Mouse (Mus musculus) liver, embryonic 14.5 days (tissue): ENCODE measurements at regions not wholly inside any gene's neighbourhood (a gene's known extent, or its start where the extent isn't known, plus 50 kb on each side); places are given as distances from the start of the nearest gene placed in this dataset.

Source experiments
- ATAC-seq: fragments of 200-750 bp; cut with Nextera tagmentation; 2 replicates; pipeline ENCODE4 v1.8.0; 2017; ENCODE audit warnings: moderate number of reproducible peaks, mild to moderate bottlenecking, moderate library complexity; ENCODE audit not compliant: insufficient read depth
- DNase-seq, 3 experiments: peaks; one replicate each; pipeline ENCODE4 v3.0.0-alpha.2; 2012 to 2013; ENCODE audit warnings: low read depth in 3 of 3, low spot score in 3 of 3
- H3K27ac ChIP-seq: fragments of 300-500 bp; sonication (generic); 2 replicates; pipeline ENCODE4 v1.5.1; 2014; ENCODE audit warnings: moderate library complexity, mild to moderate bottlenecking, control low read depth, inconsistent platforms
- H3K27me3 ChIP-seq: fragments of 300-500 bp; sonication (generic); 2 replicates; pipeline ENCODE4 v1.6.1; 2014; ENCODE audit warnings: mild to moderate bottlenecking, low read length, moderate library complexity; ENCODE audit not compliant: control insufficient read depth, insufficient read depth
- H3K36me3 ChIP-seq: fragments of 300-500 bp; sonication (generic); replicated peaks from 2 replicates; pipeline ENCODE4 v1.6.1; 2014; ENCODE audit warnings: low read depth; ENCODE audit not compliant: control insufficient read depth, insufficient read depth
- H3K4me1 ChIP-seq, 2 experiments: fragments of 200-500 bp in 1 of 2; fragments of 300-500 bp in 1 of 2; sonication (generic) in 1 of 2; replicated peaks; 2 replicates each; pipeline ENCODE4 v1.6.1; 2012 to 2014; ENCODE audit warnings: antibody characterized with exemption in 1 of 2, inconsistent platforms in 1 of 2, low read length in 1 of 2; ENCODE audit not compliant: control insufficient read depth in 2 of 2, insufficient read depth in 2 of 2
- H3K4me2 ChIP-seq: fragments of 300-500 bp; sonication (generic); 2 replicates; pipeline ENCODE4 v1.6.1; 2014; ENCODE audit warnings: low read depth, mild to moderate bottlenecking, control low read depth, moderate library complexity
- H3K4me3 ChIP-seq, 2 experiments: fragments of 200-500 bp in 1 of 2; fragments of 300-500 bp in 1 of 2; sonication (generic) in 1 of 2; 2 replicates each; pipeline ENCODE4 v1.5.1; 2012 to 2014; ENCODE audit warnings: low read depth in 2 of 2, low read length in 2 of 2, mild to moderate bottlenecking in 2 of 2, control low read depth in 1 of 2, inconsistent platforms in 1 of 2, moderate library complexity in 1 of 2; ENCODE audit not compliant: insufficient read depth in 1 of 2
- H3K9ac ChIP-seq: fragments of 300-500 bp; sonication (generic); replicated peaks from 2 replicates; pipeline ENCODE4 v1.6.1; 2014; ENCODE audit warnings: mild to moderate bottlenecking, control low read depth, moderate library complexity
- H3K9me3 ChIP-seq: fragments of 300-500 bp; sonication (generic); 2 replicates; pipeline ENCODE4 v1.6.1; 2016; ENCODE audit warnings: low read length, mixed read lengths; ENCODE audit not compliant: control insufficient read depth
- CTCF ChIP-seq: IDR thresholded peaks from 2 replicates; pipeline ENCODE4 v1.5.1; 2016; ENCODE audit warnings: antibody characterized with exemption, low read depth, control low read depth
- EP300 ChIP-seq: IDR thresholded peaks from 2 replicates; pipeline ENCODE4 v1.6.1; 2016; ENCODE audit warnings: antibody characterized with exemption, low read depth
- WGBS: fragments of 180-500 bp; shearing (Covaris S2); extraction: QIAGEN DNeasy Blood & Tissue Kit; methylation state at CpG from one replicate; pipeline ENCODE4 v1.1.7; 2014; ENCODE audit not compliant: insufficient replicate concordance; 5-methylcytosine and 5-hydroxymethylcytosine counted together

DNA sequence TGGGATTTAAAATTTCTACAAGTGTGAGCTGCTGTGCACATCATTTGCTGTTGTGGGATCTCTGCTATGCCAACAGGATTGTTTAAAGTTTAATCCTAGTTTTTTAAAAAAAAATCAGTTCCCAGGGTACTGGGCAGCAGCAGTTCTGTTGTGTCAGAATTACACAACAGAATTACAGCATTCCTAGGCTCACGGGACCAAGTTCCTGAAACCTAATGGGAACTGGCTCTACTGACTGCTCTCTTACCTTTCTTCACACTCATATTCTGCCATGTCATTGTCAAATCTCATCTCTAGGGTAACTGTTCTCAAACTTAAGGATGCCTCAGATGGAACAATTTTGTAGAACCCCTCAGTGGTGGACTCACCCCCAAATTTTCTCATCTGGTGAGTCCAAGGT, 73.0 kb downstream of the Pttg1 start:
- H3K9ac ChIP-seq, result no peak overlapping the region
- no peak overlapping the region for H3K27ac ChIP-seq
- no peak for DNase-seq
- no peaks in the 10 kb centered on the region for H3K4me1 ChIP-seq
- ATAC-seq, result no peak
- no peaks in the 10 kb centered on the region for H3K27me3 ChIP-seq
- no peaks in the 10 kb centered on the region for H3K9me3 ChIP-seq
- H3K36me3 ChIP-seq, result no peaks in the 10 kb centered on the region
- TF ChIP-seq EP300 (no peak), CTCF (no peak)
- 41% methylated on average over 1 of the region's 1 CpGs for WGBS
- H3K4me2 ChIP-seq, result no peak overlapping the region
- H3K4me3 ChIP-seq, result no peak overlapping the region

DNA sequence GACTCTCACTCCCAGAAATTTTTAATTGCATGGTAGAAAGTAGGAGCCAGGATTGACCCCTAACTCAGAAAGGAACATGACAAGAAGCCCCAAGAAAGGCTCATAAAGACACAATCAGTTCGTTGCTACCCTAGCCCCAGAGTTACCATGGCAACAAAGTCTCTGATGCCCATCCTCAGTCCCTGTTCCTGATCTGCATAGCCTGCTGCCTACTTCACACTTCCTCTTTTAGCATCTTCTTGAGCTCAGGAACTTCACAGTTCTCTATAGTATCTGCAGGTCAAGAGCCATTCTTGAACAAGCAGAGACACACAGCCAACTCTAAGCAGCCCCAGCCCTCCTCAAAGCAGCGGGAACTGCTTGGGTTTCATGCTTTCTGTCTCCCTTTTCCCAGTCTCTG, 74.2 kb downstream of the Pttg1 start:
- no peak for ATAC-seq
- H3K36me3 ChIP-seq, result no peaks in the 10 kb centered on the region
- H3K9me3 ChIP-seq, result no peaks in the 10 kb centered on the region
- H3K4me1 ChIP-seq, result no peaks in the 10 kb centered on the region
- WGBS, result 33% methylated on average over 2 of the region's 2 CpGs
- no peak overlapping the region for H3K27ac ChIP-seq
- no peaks in the 10 kb centered on the region for H3K27me3 ChIP-seq
- H3K4me2 ChIP-seq, result no peak overlapping the region
- no peak for DNase-seq
- TF ChIP-seq EP300 (no peak), CTCF (no peak)
- H3K9ac ChIP-seq, result no peak overlapping the region
- H3K4me3 ChIP-seq, result no peak overlapping the region

DNA sequence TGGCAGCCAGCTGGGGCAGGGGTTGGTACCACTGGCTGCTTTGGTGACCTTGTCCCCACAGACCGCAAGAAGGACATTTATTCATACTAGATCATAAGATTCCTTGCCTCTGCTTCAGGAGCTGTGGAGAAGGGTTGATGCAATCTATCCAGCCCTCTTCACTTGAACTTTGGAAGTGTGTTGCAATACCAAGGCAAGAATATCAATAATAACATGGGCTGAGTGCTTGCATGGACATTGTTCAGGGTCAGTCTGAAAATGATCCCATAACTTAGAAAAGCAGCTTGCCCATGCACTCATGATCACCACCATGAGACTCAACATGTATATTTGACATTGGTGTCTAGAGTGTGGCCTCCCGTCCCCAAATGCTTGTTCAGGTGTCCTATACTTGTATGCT, 74.7 kb downstream of the Pttg1 start:
- DNase-seq, result no peak
- ATAC-seq, result no peak
- TF ChIP-seq EP300 (no peak), CTCF (no peak)
- Histone ChIP-seq H3K4me3 (no peak overlapping the region), H3K4me2 (no peak overlapping the region), H3K36me3 (no peaks in the 10 kb centered on the region), H3K27ac (no peak overlapping the region), H3K4me1 (no peaks in the 10 kb centered on the region), H3K9me3 (no peaks in the 10 kb centered on the region), H3K9ac (no peak overlapping the region), H3K27me3 (no peaks in the 10 kb centered on the region)
- WGBS, result 56% methylated on average over 2 of the region's 2 CpGs

DNA sequence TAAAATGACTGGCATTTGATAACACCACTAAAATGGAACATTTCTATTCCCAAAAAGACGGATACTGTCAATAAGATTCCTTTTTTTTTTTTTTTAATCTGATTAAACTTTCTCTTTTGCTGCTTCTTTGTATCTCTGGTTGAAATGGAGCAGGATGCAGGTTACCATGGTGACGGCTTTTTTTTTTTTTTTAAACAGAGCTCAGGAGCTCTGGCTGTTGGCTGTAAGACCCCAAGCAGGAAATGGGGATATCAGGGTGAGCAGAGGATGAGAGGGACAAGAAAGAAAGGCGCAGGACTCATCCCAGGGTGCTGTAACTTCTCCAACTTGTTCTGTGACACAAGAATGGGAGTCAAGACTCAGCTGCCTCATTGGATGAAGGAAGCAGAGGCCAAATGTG, 75.8 kb downstream of the Pttg1 start:
- no peak overlapping the region for H3K9ac ChIP-seq

DNA sequence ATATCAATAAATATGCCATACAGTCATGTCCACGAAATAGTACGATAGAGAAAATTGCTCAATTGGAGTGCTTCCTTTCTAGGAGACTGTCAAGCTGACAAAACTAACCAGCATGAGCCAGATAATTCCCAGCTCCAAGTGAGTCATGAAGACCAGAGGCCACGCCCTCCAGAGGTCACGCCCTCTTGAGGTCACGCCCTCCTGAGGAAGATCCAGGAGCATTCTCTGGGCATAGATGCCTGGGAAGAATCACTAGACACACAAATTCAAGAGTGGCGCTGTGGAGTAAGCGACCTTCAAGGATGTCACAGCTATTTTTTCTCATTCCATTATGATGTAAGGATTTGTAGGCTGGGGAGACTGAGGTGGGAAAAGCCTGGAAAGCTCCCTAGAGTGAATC, 76.5 kb downstream of the Pttg1 start:
- Histone ChIP-seq H3K36me3 (no peaks in the 10 kb centered on the region), H3K4me1 (no peaks in the 10 kb centered on the region), H3K4me2 (no peak overlapping the region), H3K4me3 (no peak overlapping the region), H3K9ac (no peak overlapping the region), H3K27ac (no peak overlapping the region), H3K9me3 (no peaks in the 10 kb centered on the region), H3K27me3 (no peaks in the 10 kb centered on the region)
- ATAC-seq (no peak), DNase-seq (no peak)
- TF ChIP-seq CTCF (no peak), EP300 (no peak)
- WGBS, result 44% methylated on average over 7 of the region's 7 CpGs

More for the DNA sequence above, 75.8 kb downstream of the Pttg1 start:
- no peaks in the 10 kb centered on the region for H3K36me3 ChIP-seq
- ATAC-seq (no peak), DNase-seq (no peak)
- 47% methylated on average over 3 of the region's 3 CpGs for WGBS
- H3K9me3 ChIP-seq, result no peaks in the 10 kb centered on the region
- no peak overlapping the region for H3K4me2 ChIP-seq
- TF ChIP-seq EP300 (no peak), CTCF (no peak)
- H3K27me3 ChIP-seq, result no peaks in the 10 kb centered on the region
- no peak overlapping the region for H3K27ac ChIP-seq
- H3K4me1 ChIP-seq, result no peaks in the 10 kb centered on the region
- H3K4me3 ChIP-seq, result no peak overlapping the region

DNA sequence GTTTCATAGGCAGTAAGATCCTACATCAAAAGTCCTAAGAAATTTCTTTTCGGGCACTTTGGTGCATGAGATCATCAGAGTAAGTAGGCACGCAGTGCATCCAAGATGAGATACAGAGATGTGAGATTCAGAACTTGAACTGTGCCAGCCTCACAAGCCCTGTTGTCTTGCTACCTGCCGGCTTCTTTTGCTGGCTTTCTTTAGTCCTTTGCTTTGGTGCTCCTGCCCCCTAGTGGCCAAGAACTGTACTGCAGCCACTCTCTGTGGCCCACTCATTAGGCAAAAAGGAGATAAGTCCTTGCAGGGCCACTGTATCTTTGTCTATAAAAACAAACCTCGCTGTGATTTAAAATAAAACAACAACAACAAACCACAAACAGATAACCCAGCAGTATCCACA, 77.5 kb downstream of the Pttg1 start:
- no peaks in the 10 kb centered on the region for H3K4me1 ChIP-seq
- peak; percentile 11 to 32 (median 18) for DNase-seq
- H3K9ac ChIP-seq, result no peak overlapping the region
- no peaks in the 10 kb centered on the region for H3K36me3 ChIP-seq
- WGBS, result 22% methylated on average over 4 of the region's 4 CpGs
- no peak for ATAC-seq
- H3K4me2 ChIP-seq, result no peak overlapping the region
- TF ChIP-seq CTCF (peak; percentile 93), EP300 (no peak)
- no peaks in the 10 kb centered on the region for H3K27me3 ChIP-seq
- H3K4me3 ChIP-seq, result no peak overlapping the region
- H3K27ac ChIP-seq, result no peak overlapping the region
- H3K9me3 ChIP-seq, result no peaks in the 10 kb centered on the region
